Mouse (Mus musculus): ENCODE measurements at regions not wholly inside any gene's neighbourhood (a gene's known extent, or its start where the extent isn't known, plus 50 kb on each side); places are given as distances from the start of the nearest gene placed in this dataset.
A peak's percentile ranks its signal among the peaks of the same experiment; 100 is the strongest.

DNA sequence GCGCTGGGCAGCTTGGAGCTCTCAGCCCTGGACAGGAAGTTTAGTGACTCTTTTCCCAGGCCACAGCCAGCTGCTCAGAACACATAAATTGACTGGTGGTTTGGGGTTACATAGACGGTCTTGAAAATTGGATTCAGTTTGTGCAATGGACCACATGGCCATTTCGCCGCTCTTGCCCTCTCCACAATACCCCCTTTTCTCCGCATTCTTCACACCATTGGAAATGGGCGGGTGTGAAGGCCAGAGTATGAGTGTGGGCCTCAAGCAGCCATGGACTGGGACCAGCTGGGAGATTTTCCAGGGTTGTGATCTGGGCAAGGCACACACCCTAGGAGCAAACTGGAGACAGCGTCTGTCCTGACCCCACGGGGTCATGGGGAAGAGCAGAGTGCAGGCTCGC is 135.1 kb upstream of the Cops8 start:
- DNase-seq: no peak

DNA sequence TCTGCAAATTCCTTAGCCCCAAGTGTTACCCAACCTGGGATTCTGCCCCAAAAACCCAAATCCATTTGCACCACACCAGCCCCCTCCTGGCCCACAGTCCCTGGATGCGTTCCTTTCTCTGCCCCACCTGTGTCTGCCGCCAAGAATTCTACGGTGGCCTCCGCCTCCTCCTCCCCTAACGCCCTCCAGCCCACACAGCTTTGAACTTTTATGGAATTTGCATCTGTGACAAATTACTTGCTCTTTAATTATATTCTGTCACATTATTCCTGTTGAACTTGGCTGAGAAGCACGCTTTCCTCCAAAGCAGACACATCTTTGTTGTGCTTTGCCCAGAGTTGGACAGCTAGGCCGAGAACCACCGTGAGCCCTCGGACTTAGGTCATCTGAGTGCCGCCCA is 131.8 kb upstream of the Cops8 start:
- no peak for DNase-seq

DNA sequence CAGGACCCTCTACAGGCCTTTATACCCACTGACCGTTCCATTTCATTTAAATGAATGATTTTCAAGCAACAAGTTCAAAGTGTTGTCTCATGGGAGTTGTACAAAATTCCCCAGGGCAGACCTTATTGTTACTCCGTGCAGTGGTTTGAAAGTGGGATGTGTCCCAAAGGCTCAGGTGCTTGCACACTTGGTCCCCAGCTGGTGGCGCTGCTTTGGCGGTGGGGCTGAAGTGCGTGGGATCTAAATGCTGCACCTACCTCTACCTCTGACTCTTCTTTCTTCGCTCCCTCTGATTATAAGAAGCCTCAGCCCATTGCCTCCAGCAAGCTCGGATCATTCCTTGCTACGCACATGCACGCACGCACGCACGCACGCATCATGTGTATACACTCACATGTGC is 131.0 kb upstream of the Cops8 start:
- no peak for DNase-seq

DNA sequence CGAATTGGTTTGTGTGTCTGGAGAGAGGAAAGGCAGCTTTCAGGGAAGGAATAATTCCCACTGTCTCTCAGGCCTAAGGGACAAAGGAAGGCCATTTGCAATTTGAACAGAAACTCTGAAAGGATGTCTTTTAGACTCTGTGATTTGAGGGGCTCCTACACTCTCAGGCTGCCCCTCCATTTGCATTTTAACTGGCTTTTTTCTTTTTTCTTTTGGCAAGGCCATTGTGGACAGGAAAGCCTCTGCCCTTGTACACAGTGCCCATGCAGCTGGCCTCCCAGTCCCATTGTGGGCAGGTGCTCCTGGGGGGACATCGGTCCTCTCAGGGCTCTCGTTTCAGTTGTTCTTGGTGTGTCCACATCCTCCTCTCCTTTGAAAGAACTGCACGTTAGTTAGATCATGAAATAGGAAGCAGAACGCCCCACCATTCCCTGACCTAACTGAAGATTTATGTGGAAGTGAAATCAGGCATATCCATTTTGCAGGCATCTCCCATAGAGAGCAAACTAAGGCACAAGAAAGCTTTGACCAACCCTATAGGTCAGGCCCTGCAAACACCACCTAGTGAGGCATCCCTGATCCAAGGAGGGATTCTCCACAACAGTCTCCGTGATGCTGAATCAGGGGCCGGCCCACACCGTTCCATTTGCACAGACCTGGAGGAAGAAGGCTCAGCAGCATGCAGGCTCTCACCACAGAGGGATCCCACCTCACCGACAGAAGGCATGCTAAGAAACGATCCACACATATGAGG is 127.5 kb upstream of the Cops8 start:
- DNase-seq: no peak

DNA sequence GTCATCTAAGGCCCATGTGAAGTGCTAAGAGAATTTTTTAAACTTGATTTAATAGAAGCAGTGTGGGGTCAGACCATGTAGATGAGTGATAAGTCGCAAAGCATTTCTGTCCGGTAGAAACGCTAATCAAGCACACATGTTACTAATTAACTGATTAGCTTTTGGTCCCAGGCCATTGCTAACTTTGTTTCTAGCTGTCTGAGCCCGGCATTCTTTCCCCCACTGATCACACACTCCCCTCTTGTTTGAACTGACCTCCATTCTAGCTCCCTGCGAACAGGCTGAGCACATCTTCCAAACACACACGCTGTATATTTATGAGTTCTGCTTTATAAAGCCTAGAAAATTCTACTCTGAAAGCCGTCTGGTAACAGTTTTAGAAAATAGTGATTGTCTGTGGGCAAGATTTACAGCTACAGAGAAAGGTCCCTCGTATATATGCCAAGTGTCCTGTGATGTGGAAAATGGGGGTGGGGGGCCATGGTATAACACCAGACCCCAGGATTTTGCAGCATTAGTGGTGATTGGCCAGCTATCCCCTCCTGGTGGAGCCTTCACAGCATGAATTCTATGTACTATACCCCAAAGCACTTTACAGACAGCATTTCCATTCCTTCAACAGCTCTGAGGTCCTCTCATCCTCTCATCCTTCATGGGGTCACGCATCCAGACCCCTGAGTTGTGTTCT is 126.1 kb upstream of the Cops8 start:
- no peak for DNase-seq

DNA sequence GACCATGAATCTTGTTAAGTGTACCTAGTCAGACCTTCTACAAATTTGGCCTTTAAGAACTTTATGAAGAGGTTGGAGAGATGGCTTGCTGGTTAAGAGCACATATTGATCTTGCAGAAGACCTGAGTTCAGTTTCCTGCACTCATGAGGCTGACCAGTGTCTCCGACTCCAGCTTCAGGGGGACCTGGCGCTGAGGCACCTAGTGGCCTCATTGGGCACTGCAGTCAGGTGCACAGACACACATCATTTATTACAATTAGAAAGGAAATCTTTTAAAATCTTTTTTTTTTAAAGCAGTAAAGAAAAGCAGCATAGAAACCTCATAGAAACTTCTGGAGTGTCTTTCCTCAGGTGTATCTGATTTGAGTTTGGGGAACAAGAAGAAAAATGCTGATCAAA is 123.9 kb upstream of the Cops8 start:
- DNase-seq: no peak

DNA sequence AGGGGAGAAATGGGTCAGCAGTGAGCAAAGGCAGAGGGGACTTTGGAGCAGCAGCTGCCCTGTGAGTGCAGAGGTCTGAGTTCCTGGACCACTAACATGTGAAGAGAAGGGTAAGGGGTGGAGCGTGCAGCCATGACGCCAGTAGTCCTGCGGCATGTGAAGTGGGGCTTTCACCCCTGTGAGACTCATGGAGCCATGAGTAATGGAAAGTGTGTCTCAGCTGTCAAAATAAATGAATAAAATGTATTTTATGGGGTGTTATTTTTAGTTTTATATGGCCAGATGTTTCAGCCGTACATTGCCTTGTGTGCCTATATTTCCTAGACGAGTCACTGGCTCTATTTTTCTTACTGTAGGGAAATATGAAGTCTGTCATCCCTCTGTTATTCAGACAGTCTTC is 121.5 kb upstream of the Cops8 start:
- no peak for DNase-seq

DNA sequence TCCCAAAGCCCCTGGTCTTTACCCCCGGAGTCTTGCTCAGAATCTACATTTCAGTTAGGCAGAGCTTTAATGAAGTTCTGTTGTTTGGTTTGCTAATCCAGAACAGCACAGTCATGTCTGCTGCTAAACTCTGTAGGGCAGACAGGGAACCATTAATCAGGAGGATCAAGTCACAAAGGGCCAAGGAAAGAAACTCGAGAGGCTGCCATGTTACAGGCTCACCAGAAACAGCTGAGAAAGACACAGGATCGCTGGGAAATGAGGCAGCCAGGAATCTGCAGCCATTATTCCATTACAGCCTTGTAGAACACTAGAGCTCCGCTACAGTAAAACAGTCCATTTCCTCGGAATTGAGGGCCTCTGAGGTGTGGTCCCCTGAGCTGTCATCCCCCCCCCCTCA is 121.1 kb upstream of the Cops8 start:
- DNase-seq: no peak

DNA sequence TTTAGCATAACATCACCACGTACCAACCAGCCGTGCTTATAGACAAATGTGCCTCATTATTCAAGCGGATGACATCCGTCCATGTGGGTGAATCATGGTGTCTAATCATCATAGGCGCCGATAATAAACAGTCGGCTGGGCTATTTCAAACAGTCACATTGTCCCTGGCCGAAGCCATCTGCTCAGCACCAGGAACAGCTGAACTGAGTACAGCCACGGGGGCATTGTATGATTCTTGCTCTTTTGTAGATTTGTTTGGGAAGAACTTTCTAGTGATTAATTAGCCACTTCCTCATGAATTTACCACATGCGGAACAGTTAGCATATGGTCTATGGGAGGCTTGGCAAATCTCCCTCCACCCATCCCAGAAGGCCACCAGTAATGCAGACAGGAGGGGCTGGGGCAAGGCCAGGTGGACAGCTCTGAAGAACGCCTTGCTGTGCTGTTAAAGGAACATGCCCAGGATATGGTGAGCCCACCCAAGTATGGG is 116.4 kb upstream of the Cops8 start:
- DNase-seq: no peak

DNA sequence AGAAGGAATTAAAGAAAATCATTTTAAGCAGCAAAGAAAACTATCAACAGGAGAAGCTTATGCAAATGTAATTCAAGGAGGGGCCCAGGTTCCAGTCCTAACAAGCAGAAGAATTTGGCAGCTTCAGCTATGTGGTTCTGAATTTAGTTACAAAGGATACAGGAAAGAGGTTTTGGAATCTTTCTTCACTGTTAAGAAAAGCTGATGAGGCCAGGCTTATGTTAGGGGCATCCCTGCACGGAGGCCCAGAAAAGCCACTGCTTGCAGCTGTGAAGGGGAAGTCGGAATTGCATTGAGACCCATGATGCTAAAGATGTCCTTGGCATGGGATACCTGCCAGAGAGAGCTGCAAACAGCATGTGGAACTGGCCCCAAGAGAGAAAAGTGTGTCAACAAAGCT is 114.9 kb upstream of the Cops8 start:
- no peak for DNase-seq

DNA sequence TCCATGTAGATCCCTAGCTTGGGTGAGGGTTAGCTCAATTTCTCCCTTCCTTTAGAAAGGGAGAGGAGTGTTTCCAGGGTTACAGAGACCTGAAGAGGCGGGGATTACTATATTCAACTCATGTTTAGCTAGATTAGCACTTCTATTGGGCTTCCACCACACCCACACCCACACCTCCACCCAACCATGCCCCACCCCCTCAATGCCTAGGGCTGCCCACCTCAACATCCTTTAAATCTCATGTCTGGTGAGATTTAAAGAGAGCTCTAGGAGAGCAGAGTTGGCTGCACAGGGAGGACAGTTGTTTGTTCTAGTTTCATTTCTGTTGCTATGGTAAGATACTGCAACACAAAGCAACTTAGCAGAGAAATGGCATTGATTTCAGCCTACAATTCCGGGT is 113.8 kb upstream of the Cops8 start:
- DNase-seq: no peak

DNA sequence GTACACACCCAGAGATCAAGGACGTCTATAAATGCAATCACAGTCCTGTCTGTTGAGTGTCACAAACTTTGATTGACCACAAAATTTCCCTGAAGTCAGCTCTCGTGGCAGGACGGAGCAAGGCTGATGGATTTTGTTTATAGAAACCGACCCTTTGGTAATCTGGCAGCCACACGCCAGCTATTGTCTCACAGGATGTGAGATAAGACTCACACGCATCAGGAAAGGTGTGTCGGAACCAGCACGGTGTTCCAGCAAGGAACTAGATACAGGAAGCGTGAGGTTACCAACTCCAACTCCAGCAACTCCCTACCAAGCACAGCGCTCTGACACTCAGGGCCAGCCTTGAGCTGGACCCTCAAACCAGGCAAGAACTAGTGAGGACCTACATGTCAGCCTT is 112.4 kb upstream of the Cops8 start:
- DNase-seq: no peak

DNA sequence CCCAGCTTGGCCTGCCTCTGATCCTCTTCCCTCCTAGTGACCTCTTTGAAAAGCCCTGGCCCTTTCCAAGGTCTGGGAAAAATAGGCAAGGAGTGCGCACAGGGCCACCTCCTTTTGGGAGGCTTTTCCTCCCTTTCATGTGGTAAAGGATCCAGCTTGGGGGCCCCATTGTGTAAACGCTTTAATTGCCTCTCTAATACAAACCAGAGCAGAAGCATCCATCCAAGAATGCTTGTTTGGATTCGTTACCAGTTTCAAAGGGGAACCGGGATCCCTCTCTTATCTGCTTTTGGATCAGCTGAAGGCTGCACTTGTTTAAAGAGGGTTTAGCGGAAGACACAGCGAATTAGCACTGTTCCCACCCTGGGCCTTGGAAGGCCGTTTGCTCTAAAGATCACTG is 109.3 kb upstream of the Cops8 start:
- DNase-seq: no peak

DNA sequence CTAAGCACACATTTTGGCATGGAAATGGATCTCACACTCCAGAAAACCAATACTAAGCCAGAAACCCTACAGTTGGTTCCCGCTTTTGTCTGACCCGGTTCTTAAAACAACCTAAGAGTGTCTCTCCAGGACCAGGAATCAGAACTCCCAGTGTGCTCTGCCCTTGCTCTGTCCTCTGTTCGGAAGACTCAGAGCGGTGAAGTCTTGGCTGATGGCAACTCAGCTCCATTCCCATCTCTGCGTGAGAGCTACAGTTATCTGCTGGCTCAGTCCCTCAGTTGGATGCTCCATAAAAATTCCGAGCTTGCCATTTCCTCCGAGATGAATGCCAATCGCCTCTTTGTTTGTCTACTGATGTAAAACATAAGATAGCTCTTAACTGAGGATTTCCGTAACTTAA is 107.6 kb upstream of the Cops8 start:
- DNase-seq: no peak

DNA sequence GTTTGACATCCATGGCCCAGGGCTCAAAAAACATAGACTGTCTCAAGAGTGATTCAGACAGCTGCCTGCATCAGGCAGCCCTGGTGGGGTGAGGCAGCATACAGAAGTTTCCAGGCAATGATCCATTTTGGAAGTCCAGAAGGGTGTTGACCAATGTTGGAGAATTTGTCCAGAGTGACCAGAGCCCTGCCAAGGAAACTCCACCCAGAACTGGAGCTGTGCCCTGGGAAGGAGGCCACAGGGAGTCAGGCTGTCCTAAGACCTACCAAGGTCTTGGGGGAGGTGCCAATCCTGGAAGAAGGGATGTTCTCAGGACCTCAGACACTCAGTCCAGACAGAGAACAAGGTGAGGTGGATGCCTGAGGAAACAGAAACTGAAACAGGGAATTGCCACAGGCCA is 105.2 kb upstream of the Cops8 start:
- DNase-seq: no peak

DNA sequence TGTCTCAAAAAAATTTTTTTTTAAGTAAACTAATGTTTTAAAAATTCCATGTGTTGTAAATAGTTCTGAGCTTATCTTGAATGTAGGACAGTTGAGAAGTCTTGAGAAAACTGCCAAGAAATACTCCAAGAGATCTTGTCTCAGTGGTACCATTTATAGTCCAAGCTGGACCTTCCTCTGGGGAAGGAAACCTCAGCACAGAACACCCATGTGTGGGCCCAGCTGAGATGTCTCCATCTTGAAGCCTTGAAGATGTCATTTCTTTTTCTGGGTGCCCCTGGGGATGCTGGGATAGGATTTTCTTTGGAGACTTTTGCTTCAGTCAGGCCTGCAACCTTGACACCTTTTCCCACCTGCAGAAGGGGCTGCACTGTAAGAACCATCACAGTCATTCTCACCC is 101.4 kb upstream of the Cops8 start:
- DNase-seq: no peak

DNA sequence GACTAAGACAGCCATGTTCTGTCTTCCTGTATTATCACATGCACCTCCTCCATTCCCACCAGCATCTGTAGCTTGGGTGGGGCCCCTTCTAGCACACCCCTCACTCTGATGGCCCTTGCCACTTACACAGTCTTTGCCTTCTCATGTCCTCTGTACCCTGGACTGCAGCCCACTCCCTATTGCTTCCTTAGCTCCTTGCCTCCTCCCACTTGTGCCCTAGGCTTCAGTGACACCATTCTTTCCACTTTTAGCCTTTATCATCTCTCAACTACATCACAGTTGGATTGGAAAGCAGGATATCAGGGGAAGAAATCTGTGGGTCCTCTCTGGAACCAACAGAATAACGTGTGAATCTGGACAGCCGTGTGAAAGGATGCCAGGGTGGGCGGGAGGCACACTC is 100.4 kb upstream of the Cops8 start:
- DNase-seq: no peak

DNA sequence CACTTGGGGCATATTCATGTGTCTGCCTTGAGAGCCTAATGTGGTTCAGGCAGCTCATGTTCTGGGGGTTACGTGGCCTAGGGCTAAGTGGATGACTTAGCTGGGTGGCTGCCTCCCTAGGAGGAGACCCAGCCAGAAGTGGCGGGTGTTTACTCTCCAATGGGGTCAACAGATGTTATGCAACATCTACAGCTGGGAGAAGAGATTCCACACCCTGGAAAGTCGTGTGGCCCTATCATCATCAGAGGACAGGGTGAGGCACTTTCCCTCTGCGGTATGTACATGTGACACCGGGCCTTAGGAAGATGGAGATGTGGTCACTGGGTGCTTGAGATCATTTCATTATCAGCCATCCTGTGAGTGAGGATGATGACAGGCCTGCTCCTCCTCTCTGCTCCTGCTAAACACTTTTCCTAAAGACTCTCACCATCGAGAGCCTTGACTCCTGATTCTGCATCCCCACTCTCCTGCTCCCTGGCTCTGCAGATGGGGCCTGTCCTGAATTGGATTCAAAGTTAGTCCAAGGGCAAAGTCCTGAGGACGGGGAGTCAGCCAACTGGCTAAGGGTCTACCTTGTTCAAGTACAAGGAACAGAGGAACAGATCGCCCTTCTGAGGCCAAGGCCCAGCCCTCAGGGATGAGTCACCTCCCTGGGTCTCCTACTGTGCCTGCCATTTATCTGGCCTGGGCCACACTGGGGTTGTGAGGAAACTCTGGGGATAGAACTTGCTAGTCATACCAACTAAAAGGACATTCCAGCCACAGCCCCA is 99.8 kb upstream of the Cops8 start:
- no peak for DNase-seq

DNA sequence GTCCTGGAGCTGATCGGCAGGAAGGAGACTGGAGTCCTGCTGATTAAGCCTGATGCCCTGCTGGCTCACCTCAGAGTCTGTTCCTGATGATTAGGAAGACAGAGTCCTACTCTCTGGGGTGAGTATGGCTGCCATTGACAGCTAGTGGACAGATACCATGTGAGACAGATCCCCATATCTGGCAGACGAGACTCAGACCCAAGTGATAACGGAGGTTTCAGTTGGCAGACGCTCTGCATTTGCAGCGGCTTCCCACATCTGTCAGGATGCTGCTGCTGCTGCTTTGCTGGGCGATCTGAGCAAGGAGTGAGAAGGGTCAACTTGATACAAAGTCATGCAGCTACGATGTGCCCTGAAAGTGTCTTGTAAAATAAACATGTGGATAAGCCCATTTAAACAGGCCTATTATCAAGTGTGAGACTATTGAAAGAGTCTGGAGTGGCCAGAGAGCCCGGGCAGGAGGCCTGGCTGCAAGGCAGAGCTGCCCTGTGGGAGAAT is 98.1 kb upstream of the Cops8 start:
- no peak for DNase-seq

DNA sequence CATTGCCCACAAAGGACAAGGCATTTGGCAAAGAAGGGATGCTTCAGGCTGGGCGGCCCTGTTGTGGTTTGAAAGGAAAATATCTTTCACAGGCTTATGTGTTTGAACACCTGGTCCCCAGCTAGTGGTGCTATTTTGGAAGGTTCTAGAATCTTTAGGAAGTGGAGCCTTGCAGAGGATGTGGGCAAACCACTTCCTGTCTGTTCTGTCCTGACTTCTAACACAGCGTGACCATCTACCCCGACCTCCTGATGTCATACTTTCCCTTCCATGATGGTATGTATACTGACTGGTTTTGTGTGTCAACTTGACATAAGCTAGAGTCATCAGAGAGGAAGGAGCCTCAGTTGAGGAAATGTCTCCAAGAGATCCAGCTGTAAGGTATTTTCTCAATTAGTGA is 97.2 kb upstream of the Cops8 start:
- peak; percentile 28 for DNase-seq

DNA sequence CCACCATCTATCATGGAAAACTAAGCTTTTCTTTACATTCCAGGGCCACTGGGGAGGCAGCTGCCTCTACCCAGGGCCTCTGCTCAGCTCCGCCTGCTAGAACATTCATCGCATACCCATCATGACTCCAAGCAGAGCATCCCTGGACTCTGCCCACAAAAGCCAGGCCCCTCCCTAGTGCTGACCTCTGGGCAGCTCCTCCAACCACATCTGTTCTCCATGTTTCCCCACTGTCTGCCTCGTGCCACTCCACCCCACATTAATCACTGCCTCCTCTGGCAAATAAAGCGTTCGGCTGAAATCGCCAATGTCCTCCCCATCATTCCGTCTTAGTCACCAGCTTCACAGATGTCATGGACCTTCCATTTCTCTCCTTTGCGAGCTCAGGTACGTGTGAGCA is 96.2 kb upstream of the Cops8 start:
- DNase-seq: no peak

DNA sequence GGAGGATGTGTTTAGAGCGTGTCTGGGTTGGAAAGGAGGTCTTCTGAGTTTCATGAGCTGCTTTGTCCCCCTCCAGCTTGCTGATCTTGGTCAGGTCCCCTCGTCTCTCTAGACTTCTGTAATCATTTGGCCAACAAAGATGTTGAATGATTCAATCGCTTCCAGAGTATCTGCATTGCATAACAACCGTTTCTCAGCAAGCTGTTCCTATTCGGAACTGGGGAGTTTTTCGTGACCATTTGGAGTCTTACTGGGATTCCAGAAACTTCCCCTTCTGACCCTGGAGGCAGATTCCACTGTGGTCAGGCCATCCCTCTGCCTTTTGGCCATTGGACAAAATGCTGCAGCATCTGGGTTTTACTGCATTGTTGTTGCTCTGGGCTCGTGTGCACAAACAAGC is 93.4 kb upstream of the Cops8 start:
- no peak for DNase-seq

DNA sequence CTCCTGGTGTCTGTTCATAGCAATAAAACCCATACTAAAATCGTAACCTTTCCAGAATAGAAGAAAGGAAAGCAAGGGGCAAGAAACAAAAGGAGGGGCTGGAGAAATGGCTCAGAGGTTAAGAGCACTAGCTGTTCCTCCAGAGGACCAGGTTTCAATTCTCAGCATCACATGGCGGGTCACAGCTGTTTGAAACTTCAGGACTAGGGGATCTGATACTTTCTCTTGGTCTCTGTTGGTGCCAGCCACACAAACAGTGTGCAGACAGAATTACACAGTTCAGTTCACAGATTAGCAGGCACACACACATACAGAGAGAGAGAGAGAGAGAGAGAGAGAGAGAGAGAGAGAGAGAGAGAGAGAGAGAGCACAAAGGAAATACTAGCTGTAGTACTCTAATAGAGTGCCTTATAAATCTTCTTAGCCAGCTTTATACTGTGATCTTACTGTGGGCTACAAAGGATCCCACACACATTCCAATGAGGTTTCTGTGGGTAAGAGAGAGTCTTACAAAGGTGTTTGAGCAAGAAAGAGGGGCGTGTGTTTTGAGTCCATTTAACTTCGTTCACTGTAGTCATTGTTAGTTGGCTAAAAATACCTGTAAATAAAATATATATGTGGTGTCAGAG is 89.2 kb upstream of the Cops8 start:
- DNase-seq: no peak

Data from thymus, postnatal 25 days (tissue).